15 mouse cellular contexts compared by ENCODE assay signal in the genomic region with DNA sequence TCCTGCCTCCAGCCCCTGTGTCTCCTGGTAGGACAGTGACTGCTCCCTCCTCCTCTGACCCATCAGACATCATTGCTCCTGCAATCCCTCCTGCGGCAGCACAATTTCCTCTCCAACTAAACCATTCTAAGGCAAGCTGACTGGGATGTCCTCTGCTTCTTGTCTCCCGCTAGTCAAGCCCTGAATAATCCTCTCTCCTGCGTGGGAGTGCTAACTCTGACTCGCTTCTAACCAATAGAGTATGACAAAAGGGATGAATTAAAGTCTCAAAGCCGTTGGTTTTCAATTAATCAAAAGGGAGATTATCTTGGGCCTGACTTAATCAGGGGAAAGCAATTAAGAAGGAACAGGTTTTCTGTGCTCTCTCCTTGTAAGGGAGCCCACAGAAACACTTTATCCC.
"Had no signal": no experiment of that assay in that cellular context is flagged by ENCODE, and none has a peak within 500 bp of the region (broad histone marks: within the 10 kb centered on the region; RNA-seq: fewer than 3 reads in every experiment).

No protein-coding gene starts in this region.

- DNase-seq: kidney, adult 8-10 months; kidney, postnatal 10 days; kidney, postnatal 36 days; layer of hippocampus, postnatal 36 days; liver, embryonic 13.5 days; lung, adult 2 months; lung, postnatal 14 days; lung, postnatal 4 days; thymus, adult 18-20 months; thymus, postnatal 36 days had no signal

- H3K9me3 ChIP-seq: kidney, embryonic 15.5 days; liver, embryonic 13.5 days had no signal

- H3K27ac ChIP-seq: kidney, embryonic 15.5 days; left cerebral cortex, adult 2 months; liver, embryonic 13.5 days had no signal

- ATAC-seq: intestine, embryonic 16.5 days; midbrain, embryonic 16.5 days had no signal

- H3K27me3 ChIP-seq: kidney, embryonic 15.5 days; liver, embryonic 13.5 days had no signal

- H3K4me3 ChIP-seq: kidney, embryonic 15.5 days; left cerebral cortex, adult 2 months; liver, embryonic 13.5 days had no signal

- H3K4me2 ChIP-seq: kidney, embryonic 15.5 days; liver, embryonic 13.5 days; midbrain, embryonic 11.5 days had no signal

- H3K36me3 ChIP-seq: kidney, embryonic 15.5 days; liver, embryonic 13.5 days had no signal

- H3K9ac ChIP-seq: kidney, embryonic 15.5 days; liver, embryonic 13.5 days had no signal
